Mouse (Mus musculus) right cerebral cortex, postnatal 10 days (tissue): ENCODE results near the gene S100a13.

Experiments
- DNase-seq, 2 experiments: peaks; one replicate each; pipeline ENCODE4 v3.0.0; 2021; ENCODE audit warnings: low spot score in 2 of 2

The S100a13 gene

DNA sequence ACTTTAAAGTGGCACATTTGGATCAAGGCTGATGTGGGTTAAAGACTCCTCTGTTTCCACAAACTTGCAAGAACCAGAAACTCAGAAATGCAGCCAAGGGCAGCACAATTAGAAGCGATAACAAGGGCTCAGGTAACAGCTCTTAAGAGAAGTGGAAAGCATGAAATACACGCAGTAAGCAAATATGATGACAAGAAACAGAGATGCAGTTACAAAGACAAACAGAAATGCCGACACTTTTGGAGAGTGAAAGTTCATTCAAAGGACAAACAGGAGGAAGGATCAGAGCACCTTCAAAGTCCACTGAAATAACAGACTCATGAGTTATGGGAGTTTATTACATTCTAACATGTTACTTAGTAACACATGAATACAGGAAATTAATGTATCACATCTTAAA lies 7.9 kb upstream of the S100a13 start:
- no peak for DNase-seq

DNA sequence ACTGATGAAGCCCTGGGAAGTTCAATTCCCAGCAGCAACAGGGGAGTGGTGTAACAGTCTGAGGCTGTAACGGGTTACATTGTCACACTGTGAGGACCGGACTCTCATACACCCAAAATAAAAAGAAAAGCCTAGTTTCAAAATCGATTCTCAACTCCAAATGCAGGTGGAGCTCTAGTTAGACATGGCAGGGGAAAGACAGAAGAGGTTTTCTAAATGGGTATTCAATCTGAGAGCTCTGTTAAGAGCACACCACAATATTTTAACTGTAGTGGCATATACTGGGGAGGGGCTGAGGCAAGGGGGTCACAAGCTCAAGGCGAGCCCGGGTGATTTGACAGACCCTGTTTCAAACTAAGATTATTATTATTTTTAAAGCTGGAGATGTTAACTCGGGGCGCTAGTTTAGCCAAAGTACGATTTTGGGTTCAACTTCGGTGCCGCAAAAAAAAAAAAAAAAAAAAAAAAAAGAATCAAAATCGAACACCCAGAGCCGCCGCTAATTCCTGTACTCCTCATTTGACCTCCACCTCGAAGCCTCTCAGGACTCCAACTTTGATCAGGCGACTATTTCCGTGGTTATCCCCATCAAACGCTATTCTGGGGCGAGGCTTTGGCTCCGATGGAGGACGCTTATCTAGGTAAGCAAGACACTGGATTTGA lies 5.8 kb upstream of the S100a13 start:
- no peak for DNase-seq

- DNase-seq: peak; percentile 99 to 100
Observed at GRCm38 (mm10) chr3:90508950-90509746, 5.1 kb upstream of the S100a13 start, which contains the start of gene Chtop. Gene Chtop, minus strand, starts transcription at chr3:90509498.

GRCm38 (mm10) chr3:90509747-90510123 lies 4.5 kb upstream of the S100a13 start:
- DNase-seq: no peak

GRCm38 (mm10) chr3:90512276-90512675 lies 2.0 kb upstream of the S100a13 start:
- DNase-seq: no peak

DNA sequence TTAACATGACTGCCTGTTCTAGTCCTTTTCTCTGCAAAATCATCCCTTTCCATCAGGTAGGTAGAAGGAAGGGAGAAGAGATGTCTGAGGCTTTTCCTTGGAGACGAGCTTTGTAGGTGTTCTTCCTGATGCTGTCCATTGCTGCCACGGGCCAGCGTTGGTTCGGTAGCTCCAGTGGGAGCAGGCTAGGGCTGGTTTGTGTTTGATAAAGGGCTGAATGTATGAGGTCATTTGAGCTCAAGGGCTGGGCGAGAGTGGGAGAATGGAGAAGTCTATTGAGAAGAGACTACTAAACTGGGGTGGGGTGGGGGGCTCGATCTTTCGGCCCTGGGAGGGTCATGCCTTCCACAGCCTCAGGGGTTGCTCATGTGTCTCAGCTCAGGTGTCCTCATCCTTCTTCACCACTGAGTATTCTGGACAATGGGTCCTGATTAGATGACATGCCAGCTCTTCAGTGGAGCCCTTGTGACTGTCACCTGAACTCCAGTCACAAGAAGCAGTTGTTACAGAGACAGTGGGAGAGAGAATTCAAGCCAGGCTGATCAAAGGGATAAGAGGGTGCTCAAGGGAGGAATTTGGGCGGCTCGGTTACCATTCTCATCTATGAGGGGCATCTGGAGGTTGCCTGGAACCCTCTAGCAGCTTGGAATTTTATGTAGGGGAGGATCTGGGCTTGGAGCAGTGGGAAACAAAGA lies 1.1 kb upstream of the S100a13 start:
- DNase-seq: no peak

GRCm38 (mm10) chr3:90514691-90515090 lies 456 bp downstream of the S100a13 start:
- DNase-seq: peak in 1 of 2 experiments; percentile 52

- no peak for DNase-seq
Observed at GRCm38 (mm10) chr3:90515242-90515641, 1.0 kb downstream of the S100a13 start.

DNA sequence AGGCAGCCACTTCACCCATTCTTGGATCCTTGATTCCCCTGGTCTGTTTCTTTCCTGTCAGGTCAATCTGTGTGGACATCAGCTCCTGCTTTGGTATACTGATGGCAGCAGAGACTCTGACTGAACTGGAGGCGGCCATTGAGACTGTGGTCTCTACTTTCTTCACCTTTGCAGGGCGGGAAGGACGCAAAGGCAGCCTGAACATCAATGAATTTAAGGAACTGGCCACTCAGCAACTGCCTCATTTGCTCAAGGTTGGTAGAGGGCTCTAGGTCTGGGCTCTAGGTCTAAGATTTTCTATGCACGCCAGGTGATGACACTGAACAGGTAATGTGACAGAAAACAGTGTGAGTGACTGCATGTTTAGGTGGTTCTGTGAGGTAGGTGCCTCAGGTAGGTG lies 1.6 kb downstream of the S100a13 start:
- no peak for DNase-seq

DNA sequence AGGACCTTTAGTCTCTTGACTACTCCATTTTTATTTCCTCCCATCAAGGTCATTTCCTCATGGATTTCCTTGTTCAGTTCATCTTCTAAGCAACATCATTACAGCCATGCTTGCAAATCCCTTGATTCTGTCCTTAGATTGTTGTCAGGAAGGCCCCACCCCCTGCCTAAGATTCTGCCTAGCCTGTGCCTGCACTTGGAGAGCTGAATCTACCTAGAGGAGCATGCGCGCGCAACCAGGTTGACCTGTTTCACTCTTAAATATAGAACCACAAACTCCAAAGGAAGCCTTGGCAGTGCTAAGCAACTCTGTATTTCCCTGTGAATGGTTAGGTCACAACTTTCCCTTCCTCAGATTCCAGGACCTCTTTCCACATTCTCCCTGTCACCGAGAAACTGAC lies 3.5 kb downstream of the S100a13 start:
- no peak for DNase-seq

DNA sequence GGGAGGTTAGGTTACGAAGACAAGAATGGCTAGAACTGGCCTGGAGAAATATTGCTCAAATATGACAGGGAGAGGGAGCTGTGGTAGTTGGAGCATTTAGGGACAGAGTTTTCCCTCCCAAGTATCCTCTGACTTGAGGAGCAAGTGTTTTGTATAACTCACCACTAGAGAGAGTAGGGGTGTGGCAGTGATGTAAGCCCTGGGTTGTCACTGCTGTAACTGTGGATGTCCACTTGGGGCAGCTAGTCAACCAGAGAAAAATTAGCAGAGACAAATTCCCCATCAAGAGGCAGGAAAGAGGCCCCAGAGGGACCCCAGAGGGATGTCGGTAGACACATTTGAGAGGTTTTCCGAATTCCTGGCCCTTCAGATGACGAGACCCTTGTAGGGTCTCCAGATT lies 11.2 kb downstream of the S100a13 start:
- DNase-seq: peak; percentile 63

- DNase-seq: no peak
Observed at GRCm38 (mm10) chr3:90526076-90526475, 11.8 kb downstream of the S100a13 start.

DNA sequence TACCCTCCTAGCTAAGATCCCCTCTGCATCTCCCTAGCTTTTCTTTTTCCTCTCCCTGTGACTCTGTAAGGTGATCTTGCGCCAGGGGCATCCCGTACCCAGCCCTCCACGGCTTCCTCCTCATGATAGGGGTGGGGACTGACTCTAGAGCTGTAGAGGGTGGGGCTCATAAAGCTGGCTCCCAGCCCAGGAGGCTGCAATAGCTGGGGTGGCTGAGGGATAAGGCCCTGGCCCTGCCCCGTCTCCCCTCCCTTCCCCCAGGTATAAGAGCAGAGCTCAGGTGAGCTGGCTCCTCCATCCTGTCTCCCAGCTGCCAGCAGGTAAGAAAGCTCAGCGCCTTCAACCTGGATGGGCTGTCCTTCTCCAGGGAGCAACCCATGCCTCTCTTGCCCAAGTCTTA lies 12.3 kb downstream of the S100a13 start, which contains the start of gene S100a14:
Gene S100a14, plus strand, starts transcription at position 277 of the 400 bp plus-strand sequence.
- DNase-seq: no peak

DNA sequence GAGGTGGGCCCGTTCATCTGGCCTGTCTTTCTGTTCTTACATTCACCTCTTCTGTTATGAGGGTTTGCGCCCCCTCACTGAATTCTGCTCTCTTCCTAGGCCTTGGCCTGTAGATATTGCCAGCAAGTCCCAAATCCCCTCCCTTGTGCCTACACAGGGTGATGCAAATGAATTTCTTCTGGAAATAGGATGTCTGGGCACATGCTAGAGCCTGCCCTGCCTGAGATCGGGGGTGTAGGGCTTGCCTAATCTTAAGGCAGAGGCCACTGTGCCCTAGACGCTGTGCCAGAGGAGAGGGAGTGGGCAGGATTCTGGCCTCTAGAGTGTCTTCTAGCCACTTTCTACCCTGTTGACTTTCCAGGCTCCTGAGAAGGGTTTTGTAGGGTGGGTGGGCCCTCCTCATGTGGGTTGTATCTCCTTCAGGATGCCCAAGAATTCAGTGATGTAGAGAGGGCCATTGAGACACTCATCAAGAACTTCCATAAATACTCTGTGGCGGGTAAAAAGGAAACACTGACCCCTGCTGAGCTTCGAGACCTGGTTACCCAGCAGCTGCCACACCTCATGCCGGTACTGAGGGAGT lies 13.1 kb downstream of the S100a13 start:
- no peak for DNase-seq

DNA sequence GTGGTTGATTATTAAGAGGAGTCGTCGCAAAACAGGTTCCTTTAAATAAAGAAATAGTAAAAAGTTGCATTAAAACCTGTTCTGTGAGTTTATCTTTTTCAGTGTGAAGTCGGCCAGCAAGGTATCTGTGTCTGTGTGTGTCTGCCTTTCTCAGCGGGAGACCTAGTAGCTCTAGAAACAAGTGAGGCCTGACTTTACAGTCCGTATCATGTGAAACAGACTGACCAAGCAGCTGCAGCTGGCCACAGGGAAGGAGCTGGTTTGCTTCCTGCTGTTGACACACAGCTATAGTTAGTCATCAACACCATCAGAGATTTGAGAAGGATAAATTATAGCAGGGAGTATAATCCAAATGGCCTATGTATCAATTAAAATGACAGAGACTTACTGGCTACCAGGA lies 17.5 kb downstream of the S100a13 start:
- DNase-seq: no peak

- no peak for DNase-seq
Observed at GRCm38 (mm10) chr3:90535446-90535845, 21.2 kb downstream of the S100a13 start.

GRCm38 (mm10) chr3:90537141-90537904 lies 23.1 kb downstream of the S100a13 start, which contains the start of gene S100a16:
Gene S100a16, plus strand, starts transcription at chr3:90537254.
- peak; percentile 56 to 70 for DNase-seq

GRCm38 (mm10) chr3:90537905-90538296 lies 23.7 kb downstream of the S100a13 start:
- DNase-seq: no peak

GRCm38 (mm10) chr3:90540904-90541303 lies 26.7 kb downstream of the S100a13 start:
- DNase-seq: peak; percentile 31 to 54

DNA sequence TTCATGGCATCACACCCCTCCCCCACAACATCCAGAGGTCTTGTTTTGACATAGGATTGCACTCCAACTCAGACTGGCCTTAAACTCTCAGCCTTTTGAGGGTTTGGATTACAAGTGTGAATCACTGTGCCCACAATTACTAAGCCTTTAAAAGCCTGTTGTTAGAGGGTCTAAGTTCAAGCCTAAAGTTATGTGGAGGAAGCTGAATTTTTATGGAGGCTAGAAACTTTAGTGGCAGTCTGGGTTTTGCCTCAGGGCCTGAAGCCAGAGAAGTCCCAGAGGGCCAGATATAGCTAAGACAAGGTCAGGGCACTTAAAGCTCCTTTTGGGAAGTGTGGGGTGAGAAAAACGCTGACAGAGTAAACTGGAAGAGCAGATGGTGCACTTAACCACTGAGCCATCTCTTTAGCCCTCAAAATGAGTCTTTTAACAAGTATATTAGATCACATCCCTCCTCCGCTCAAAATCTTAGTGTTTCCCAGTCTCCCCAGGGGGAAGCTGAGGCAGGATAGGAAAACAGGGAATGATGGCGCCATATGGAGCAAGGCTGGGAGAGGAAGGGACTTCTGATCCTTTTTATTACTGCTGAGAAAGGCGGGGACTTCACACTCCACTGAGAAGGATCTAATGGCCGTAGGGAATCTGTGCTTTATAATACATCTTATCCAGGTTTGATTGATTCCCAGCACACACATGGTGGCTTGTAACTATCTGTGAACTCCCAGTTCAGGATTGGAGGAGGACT lies 35.6 kb downstream of the S100a13 start:
- DNase-seq: no peak

- no peak for DNase-seq
Observed at GRCm38 (mm10) chr3:90550421-90550790, 36.2 kb downstream of the S100a13 start.
